In genomic region chr9:103110727-103111501, GRCm38 (mm10) we compare ENCODE assay signal across 9 mouse cellular contexts. TPM values are rescaled to one million over a fixed set of nuclear protein-coding genes. Genes with fewer than 3 reads are reported as not detected.
DNase-seq lines count a peak whose midpoint lies in the region; ATAC-seq and TF ChIP-seq lines count a peak whose summit lies in the region.
"Had no signal": no experiment of that assay in that cellular context is flagged by ENCODE, and none has a peak within 500 bp of the region (broad histone marks: within the 10 kb centered on the region; RNA-seq: fewer than 3 reads in every experiment).

No protein-coding gene starts in this region.

- H3K27me3 ChIP-seq in heart, embryonic 15.5 days = peaks cover 53% of the 10 kb centered on the region
- peaks cover 25% of the 10 kb centered on the region for H3K27me3 ChIP-seq in embryonic facial prominence, embryonic 11.5 days (ENCODE audit: control insufficient read depth, insufficient read depth, low read length)
- H3K27me3 ChIP-seq in intestine, postnatal 0 days (replicated peaks; ENCODE audit: control insufficient read depth, insufficient read depth, low read length) = peaks cover 33% of the 10 kb centered on the region
- no peaks in the 10 kb centered on the region for H3K27me3 ChIP-seq in midbrain, embryonic 14.5 days (ENCODE audit: control insufficient read depth, insufficient read depth, low read length)

- H3K4me3 ChIP-seq in heart, embryonic 15.5 days = peak overlapping the region; percentile 75
- peak overlapping the region; percentile 59 for H3K4me3 ChIP-seq in embryonic facial prominence, embryonic 11.5 days (ENCODE audit: low read depth, low read length)
- peak overlapping the region; percentile 57 for H3K4me3 ChIP-seq in intestine, postnatal 0 days (ENCODE audit: low read depth, low read length)
- H3K4me3 ChIP-seq in midbrain, embryonic 14.5 days (replicated peaks; ENCODE audit: low read depth, low read length) = peak overlapping the region; percentile 96

- no peak for ATAC-seq in heart, embryonic 15.5 days (replicated peaks; ENCODE audit: insufficient number of reproducible peaks, insufficient read depth, low FRiP score, low read depth)
- no peak for ATAC-seq in embryonic facial prominence, embryonic 11.5 days (replicated peaks; ENCODE audit: insufficient number of reproducible peaks, low FRiP score, low TSS enrichment, low read depth)
- no peak for ATAC-seq in intestine, postnatal 0 days
- peak; percentile 12; the same call in 1 of the 2 replicates for ATAC-seq in midbrain, embryonic 14.5 days (ENCODE audit: low FRiP score, low TSS enrichment)

- 16% methylated on average over 18 of the region's 18 CpGs for WGBS in heart, embryonic 15.5 days
- WGBS in embryonic facial prominence, embryonic 11.5 days = 16% methylated on average over 18 of the region's 18 CpGs
- 24% methylated on average over 18 of the region's 18 CpGs for WGBS in intestine, postnatal 0 days
- 19% methylated on average over 18 of the region's 18 CpGs for WGBS in midbrain, embryonic 14.5 days

- no peak overlapping the region for H3K27ac ChIP-seq in heart, embryonic 15.5 days
- no peak overlapping the region for H3K27ac ChIP-seq in embryonic facial prominence, embryonic 11.5 days (replicated peaks; ENCODE audit: low read depth, low read length)
- no peak overlapping the region for H3K27ac ChIP-seq in intestine, postnatal 0 days (ENCODE audit: low read depth, low read length)
- H3K27ac ChIP-seq in midbrain, embryonic 14.5 days (replicated peaks; ENCODE audit: low read depth, low read length) = peak overlapping the region; percentile 95
- H3K27ac ChIP-seq: macrophage had no signal

- DNase-seq in heart, postnatal 4 days = no peak
- DNase-seq in embryonic facial prominence, embryonic 11.5 days (ENCODE audit: low spot score) = no peak
- DNase-seq in midbrain, embryonic 14.5 days = no peak
- DNase-seq in gastrocnemius, postnatal 4 days (ENCODE audit: low spot score in 2 of 2) = no peak
- DNase-seq in adipocyte (ENCODE audit: low spot score) = no peak
- DNase-seq in left cerebral cortex, adult 11 months (ENCODE audit: low spot score) = no peak

- no peaks in the 10 kb centered on the region for H3K9me3 ChIP-seq in heart, embryonic 15.5 days (replicated peaks)
- no peaks in the 10 kb centered on the region for H3K9me3 ChIP-seq in embryonic facial prominence, embryonic 11.5 days (replicated peaks; ENCODE audit: control insufficient read depth, low read length)
- no peaks in the 10 kb centered on the region for H3K9me3 ChIP-seq in intestine, postnatal 0 days (ENCODE audit: control insufficient read depth)
- H3K9me3 ChIP-seq in midbrain, embryonic 14.5 days (ENCODE audit: control insufficient read depth, low read length) = no peaks in the 10 kb centered on the region

- no peaks in the 10 kb centered on the region for H3K36me3 ChIP-seq in heart, embryonic 15.5 days
- H3K36me3 ChIP-seq in embryonic facial prominence, embryonic 11.5 days (replicated peaks; ENCODE audit: control insufficient read depth, insufficient read depth, low read depth, low read length) = no peaks in the 10 kb centered on the region
- no peaks in the 10 kb centered on the region for H3K36me3 ChIP-seq in intestine, postnatal 0 days (ENCODE audit: control insufficient read depth, insufficient read depth)
- no peaks in the 10 kb centered on the region for H3K36me3 ChIP-seq in midbrain, embryonic 14.5 days (ENCODE audit: control insufficient read depth, insufficient read depth, low read length)

- peak overlapping the region; percentile 67 for H3K9ac ChIP-seq in heart, embryonic 15.5 days
- H3K9ac ChIP-seq in embryonic facial prominence, embryonic 11.5 days (replicated peaks; ENCODE audit: low read length) = peak overlapping the region; percentile 67
- H3K9ac ChIP-seq in intestine, postnatal 0 days (ENCODE audit: low read depth, low read length) = 0 out of 2 replicates have a peak overlapping the region, but pooled peaks have one; percentile 50
- peak overlapping the region; percentile 95 for H3K9ac ChIP-seq in midbrain, embryonic 14.5 days (replicated peaks; ENCODE audit: low read length)

- no peak for TF ChIP-seq CTCF in intestine, postnatal 0 days (IDR thresholded peaks at IDR 0.05; ENCODE audit: low read depth)

- H3K4me2 ChIP-seq in heart, embryonic 15.5 days = peak overlapping the region; percentile 97
- H3K4me2 ChIP-seq in embryonic facial prominence, embryonic 11.5 days (ENCODE audit: low read depth, low read length) = peak overlapping the region; percentile 90
- H3K4me2 ChIP-seq in intestine, postnatal 0 days (replicated peaks; ENCODE audit: low read depth) = peak overlapping the region; percentile 95
- peak overlapping the region; percentile 88 for H3K4me2 ChIP-seq in midbrain, embryonic 14.5 days (ENCODE audit: low read length)

- peaks cover 23% of the 10 kb centered on the region for H3K4me1 ChIP-seq in heart, embryonic 15.5 days (replicated peaks)
- no peaks in the 10 kb centered on the region; the same call in 1 of the 2 replicates for H3K4me1 ChIP-seq in embryonic facial prominence, embryonic 11.5 days (ENCODE audit: control insufficient read depth, insufficient read depth, low read length)
- H3K4me1 ChIP-seq in intestine, postnatal 0 days (replicated peaks; ENCODE audit: control insufficient read depth, insufficient read depth, low read length) = 0 out of 2 replicates have a peak, but pooled peaks cover 3% of the 10 kb centered on the region
- H3K4me1 ChIP-seq in midbrain, embryonic 14.5 days (ENCODE audit: control insufficient read depth, insufficient read depth, low read length) = peaks cover 37% of the 10 kb centered on the region

RNA-seq across cellular contexts. Expression of gene Rab6b, which starts 0.7 kb away (rescaled TPM):
- polyA plus RNA-seq in heart, embryonic 15.5 days (2015; fragmentation: Nextera tagmentation; extraction: Ambion mirVana) = 2.5 and 4.2 TPM in 2 replicates
- total RNA-seq in heart, postnatal 4 days (2021) = 1 to 10 TPM; 1.3 to 1.4 TPM
- 6.0 and 7.5 TPM in 2 replicates for polyA plus RNA-seq in embryonic facial prominence, embryonic 11.5 days (2014; fragmentation: Nextera tagmentation; extraction: Ambion mirVana)
- 3.7 and 4.3 TPM in 2 replicates for polyA plus RNA-seq in intestine, postnatal 0 days (2015; fragmentation: Nextera tagmentation; extraction: Ambion mirVana)
- 64.2 and 93.4 TPM in 2 replicates for polyA plus RNA-seq in midbrain, embryonic 14.5 days (2014; fragmentation: Nextera tagmentation; extraction: Ambion mirVana)
- 1 to 10 TPM; 1.7 to 2.6 TPM for total RNA-seq in gastrocnemius, postnatal 4 days (2021)
